Mouse (Mus musculus) ES-E14 (cell line): Measurements from ENCODE around the gene Dnaaf2. TPM values are rescaled to one million over a fixed set of nuclear protein-coding genes. Genes with fewer than 3 reads are reported as not detected.

Source experiments
- DNase-seq: peaks from one replicate; pipeline ENCODE4 v3.0.0-alpha.2; 2013; ENCODE audit warnings: low read depth, low spot score
- H3K27ac ChIP-seq: 2 replicates; pipeline ENCODE4 v1.5.1; 2012; ENCODE audit warnings: low read depth, mild to moderate bottlenecking, low read length, moderate library complexity, mixed read lengths; ENCODE audit not compliant: poor library complexity, insufficient read depth, severe bottlenecking
- H3K36me3 ChIP-seq: 2 replicates; pipeline ENCODE4 v1.6.1; 2012; ENCODE audit warnings: mild to moderate bottlenecking, low read length, moderate library complexity, mixed read lengths; ENCODE audit not compliant: control insufficient read depth, poor library complexity, insufficient read depth, severe bottlenecking
- H3K4me1 ChIP-seq, 2 experiments: fragments of 150-350 bp in 1 of 2; sonication (generic) in 1 of 2; 2 replicates each; pipeline ENCODE4 v1.6.1; 2012; ENCODE audit warnings: low read length in 2 of 2, mild to moderate bottlenecking in 1 of 2, mixed read lengths in 1 of 2; ENCODE audit not compliant: control insufficient read depth in 2 of 2, insufficient read depth in 2 of 2, poor library complexity in 1 of 2
- H3K4me3 ChIP-seq, 2 experiments: fragments of 150-350 bp in 1 of 2; sonication (generic) in 1 of 2; 2 replicates each; pipeline ENCODE4 v1.5.1; 2012; ENCODE audit warnings: low read length in 2 of 2, low read depth in 1 of 2, mild to moderate bottlenecking in 1 of 2, mixed read lengths in 1 of 2; ENCODE audit not compliant: insufficient read depth in 1 of 2, poor library complexity in 1 of 2, severe bottlenecking in 1 of 2
- H3K9ac ChIP-seq: 2 replicates; pipeline ENCODE4 v1.6.1; 2012; ENCODE audit warnings: low read depth, mild to moderate bottlenecking, low read length, mixed read lengths; ENCODE audit not compliant: poor library complexity, insufficient read depth, severe bottlenecking
- H3K9me3 ChIP-seq: fragments of 150-350 bp; sonication (generic); 2 replicates; pipeline ENCODE4 v1.6.1; 2012; ENCODE audit warnings: low read depth, mild to moderate bottlenecking, low read length; ENCODE audit not compliant: control insufficient read depth, insufficient read depth
- CHD2 ChIP-seq: IDR thresholded peaks from 2 replicates; pipeline ENCODE4 v1.6.1; 2014; ENCODE audit warnings: mild to moderate bottlenecking, low read depth, low read length, inconsistent platforms
- HCFC1 ChIP-seq: IDR thresholded peaks from 2 replicates; pipeline ENCODE4 v1.6.1; 2012; ENCODE audit warnings: low read length, inconsistent platforms, borderline replicate concordance; ENCODE audit not compliant: insufficient read depth
- MAFK ChIP-seq: IDR thresholded peaks from 2 replicates; pipeline ENCODE4 v1.6.1; 2014; ENCODE audit warnings: mild to moderate bottlenecking, low read depth, low read length, inconsistent platforms; ENCODE audit not compliant: insufficient read depth
- ZC3H11A ChIP-seq: IDR thresholded peaks from 2 replicates; pipeline ENCODE4 v1.6.1; 2012; ENCODE audit warnings: low read depth, mild to moderate bottlenecking, inconsistent platforms, low read length, borderline replicate concordance
- ZNF384 ChIP-seq: IDR thresholded peaks from 2 replicates; pipeline ENCODE4 v1.6.1; 2012; ENCODE audit warnings: low read depth, low read length, inconsistent platforms
- in situ Hi-C, 2 experiments: fragments of 600-800 bp; cut with MboI; formaldehyde crosslinking; loops; one replicate each; pipeline ENCODE4 v1.15.1; 2025; ENCODE audit warnings: low sequenced_read_pairs in 2 of 2, inconsistent platforms in 1 of 2; ENCODE audit not compliant: unreplicated experiment in 2 of 2
- total RNA-seq: library from RNA; depleted of rRNA; stranded (reverse); fragments of 300-350 nt; gene quantifications from 2 replicates; pipeline ENCODE4 v1.2.3, GENCODE M21; 2012

Dnaaf2 gene
- total RNA-seq, 1 experiment, result 4.3 TPM

DNA sequence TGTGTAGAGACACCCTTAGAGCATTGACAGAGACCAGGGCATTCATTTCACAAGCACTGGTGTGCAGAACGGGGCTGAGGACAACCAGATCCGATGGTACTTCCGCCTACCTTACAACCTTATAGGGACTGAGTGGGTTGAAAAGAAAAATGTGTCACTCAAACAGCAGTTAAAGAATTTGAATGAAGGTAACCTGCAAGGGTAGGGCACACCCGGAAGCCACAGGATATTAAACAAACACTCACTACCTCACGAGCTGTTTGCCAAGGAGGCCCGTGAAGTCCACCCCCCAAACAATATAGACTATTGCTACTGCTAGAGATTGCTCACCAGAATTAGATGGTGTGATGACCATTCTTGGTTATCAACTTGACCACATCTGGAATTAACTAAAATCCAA is 37.6 kb upstream of the Dnaaf2 start:
- in situ Hi-C loops, result no loop called here
- Histone ChIP-seq H3K9ac (no peak overlapping the region), H3K9me3 (no peaks in the 10 kb centered on the region), H3K36me3 (no peaks in the 10 kb centered on the region), H3K4me3 (no peak overlapping the region), H3K4me1 (no peaks in the 10 kb centered on the region), H3K27ac (no peak overlapping the region)
- DNase-seq, result no peak
- no peak for TF ChIP-seq ZC3H11A
- TF ChIP-seq MAFK, result no peak
- no peak for TF ChIP-seq ZNF384
- no peak for TF ChIP-seq CHD2
- TF ChIP-seq HCFC1, result no peak

DNA sequence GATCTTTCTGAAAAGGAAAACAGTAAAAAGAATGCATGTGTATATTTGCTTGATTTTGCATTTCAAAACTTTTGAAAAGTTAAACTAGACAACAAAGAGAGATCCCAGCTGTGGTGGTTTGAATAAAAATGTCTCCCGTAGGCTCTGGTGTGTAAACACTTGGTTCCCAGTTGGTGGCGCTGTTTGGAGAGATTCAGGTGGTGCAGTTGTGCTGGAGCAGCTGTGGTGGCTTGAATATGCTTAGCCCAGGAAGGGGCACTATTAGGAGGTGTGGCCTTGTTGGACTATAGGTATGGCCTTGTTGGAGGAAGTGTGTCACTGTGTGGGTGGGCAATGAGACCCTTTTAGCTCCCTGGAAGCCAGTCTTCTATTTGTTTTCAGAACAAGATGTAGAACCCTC is 31.0 kb upstream of the Dnaaf2 start:
- Histone ChIP-seq H3K9me3 (no peaks in the 10 kb centered on the region), H3K4me1 (peaks cover 1 to 5% of the 10 kb centered on the region in 2 experiments; a peak in 2 of 4 replicates), H3K4me3 (no peak overlapping the region), H3K9ac (no peak overlapping the region), H3K36me3 (peaks cover 8% of the 10 kb centered on the region; the same call in 1 of the 2 replicates), H3K27ac (no peak overlapping the region)
- TF ChIP-seq CHD2 (no peak), ZNF384 (no peak), ZC3H11A (no peak), MAFK (no peak), HCFC1 (no peak)
- peak; percentile 72 for DNase-seq
- in situ Hi-C loops, result no loop called here

DNA sequence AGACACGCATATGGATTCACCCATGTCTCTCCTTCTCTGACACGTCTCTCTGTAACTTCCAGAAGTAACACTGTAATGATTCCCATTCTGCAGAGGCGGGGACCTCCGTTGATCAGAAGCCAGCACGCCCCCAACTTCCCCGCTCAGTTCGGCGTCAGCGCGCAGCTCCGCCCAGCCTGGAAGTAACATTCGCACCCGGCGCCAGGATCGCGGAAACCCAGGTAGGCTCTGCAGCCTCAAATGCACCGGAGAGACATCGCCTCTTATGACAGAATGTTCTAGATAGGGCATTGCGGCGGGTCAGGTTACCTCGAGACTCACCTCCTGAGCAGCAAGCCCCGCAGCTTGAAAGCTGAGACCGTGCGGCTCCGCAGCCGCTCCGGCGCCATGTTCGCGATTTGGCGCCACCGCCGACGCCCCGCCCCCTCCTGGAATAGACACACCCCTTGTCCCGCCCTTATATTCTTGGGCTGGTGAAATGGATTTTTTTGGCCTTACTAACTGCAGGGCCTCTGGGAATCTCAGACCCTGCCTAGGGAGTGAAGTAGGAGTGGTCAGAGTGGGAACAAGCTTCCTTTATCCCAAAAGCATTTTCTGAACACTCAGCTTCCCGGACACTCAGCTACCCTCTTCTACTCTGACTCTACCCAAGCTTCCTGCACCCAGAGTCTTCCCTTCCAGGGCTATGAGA is 29.7 kb upstream of the Dnaaf2 start, which contains the start of gene Pole2:
Pole2 (minus strand) TSS at position 420 of the 691 bp plus-strand sequence.
- peak; percentile 69 for DNase-seq
- Histone ChIP-seq H3K36me3 (peaks cover 11% of the 10 kb centered on the region; the same call in 1 of the 2 replicates), H3K9ac (peak within 1 kb of the TSS; percentile 96), H3K27ac (peak within 1 kb of the TSS; percentile 80), H3K4me1 (peaks cover 1 to 5% of the 10 kb centered on the region in 2 experiments; a peak in 2 of 4 replicates), H3K4me3 (peak within 1 kb of the TSS; percentile 81 to 95), H3K9me3 (no peaks in the 10 kb centered on the region)
- in situ Hi-C loops, result no loop called here
- no peak for TF ChIP-seq CHD2
- TF ChIP-seq HCFC1, result peak; percentile 69; the same call in 1 of the 2 replicates

DNA sequence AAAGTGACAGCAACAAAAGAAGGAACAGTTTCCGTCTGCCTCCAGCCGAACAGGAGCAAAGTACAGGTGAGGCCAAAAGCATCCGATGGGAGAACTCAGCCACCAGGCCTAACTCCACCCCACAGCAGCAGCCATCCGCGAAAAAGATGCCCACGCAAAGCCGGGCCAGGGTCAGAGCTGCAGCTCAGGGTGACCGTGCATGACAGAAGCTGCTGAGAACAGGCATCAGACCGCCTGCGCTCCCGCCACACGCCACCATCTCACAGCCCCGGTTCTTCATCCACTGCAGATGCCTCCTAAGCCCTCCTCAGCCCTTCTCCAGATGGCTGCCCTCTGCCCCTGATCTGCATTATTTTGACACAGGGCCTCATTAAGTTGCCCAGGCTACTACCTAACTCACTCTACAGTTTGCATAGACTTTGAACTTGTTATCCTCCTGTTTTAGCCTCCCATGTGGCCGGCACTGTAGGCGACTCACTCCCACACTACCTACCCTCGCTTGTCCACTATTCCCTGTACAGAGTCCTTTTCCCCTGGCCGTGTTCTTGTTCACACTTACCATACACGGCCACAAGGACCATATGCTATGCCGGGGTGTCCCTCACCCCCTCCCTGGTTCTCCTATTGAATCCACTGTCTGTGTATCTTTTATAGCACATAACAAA is 22.5 kb upstream of the Dnaaf2 start:
- Histone ChIP-seq H3K4me1 (peaks cover 0 to 2% of the 10 kb centered on the region in 2 experiments; a peak in 1 of 4 replicates), H3K9me3 (no peaks in the 10 kb centered on the region), H3K4me3 (no peak overlapping the region; a peak in 1 of 4 replicates), H3K9ac (no peak overlapping the region; the same call in 1 of the 2 replicates), H3K27ac (no peak overlapping the region), H3K36me3 (peaks cover 27% of the 10 kb centered on the region; the same call in 1 of the 2 replicates)
- in situ Hi-C loops, result no loop called here
- DNase-seq, result no peak
- TF ChIP-seq ZC3H11A, result no peak
- TF ChIP-seq CHD2, result no peak
- no peak for TF ChIP-seq MAFK
- TF ChIP-seq ZNF384, result no peak
- TF ChIP-seq HCFC1, result no peak
